Mouse (Mus musculus): ENCODE results near the gene Tbca. TPM values are rescaled to one million over a fixed set of nuclear protein-coding genes. Genes with fewer than 3 reads are reported as not detected.

The Tbca gene
- polyA plus RNA-seq, 1 experiment from 2014 or later, result 289 TPM

GRCm38 (mm10) chr13:94813770-94814169, 25.1 kb downstream of the Tbca start:
- DNase-seq (ENCODE audit: low spot score), result no peak
- Histone ChIP-seq H3K4me3 (no peak overlapping the region), H3K9me3 (no peaks in the 10 kb centered on the region), H3K27me3 (replicated peaks; ENCODE audit: low read depth, poor library complexity, severe bottlenecking) (no peaks in the 10 kb centered on the region), H3K4me1 (peaks cover 12% of the 10 kb centered on the region; the same call in 1 of the 2 replicates), H3K36me3 (replicated peaks) (peaks cover 5% of the 10 kb centered on the region), H3K27ac (replicated peaks) (no peak overlapping the region)
- 69% methylated on average over 3 of the region's 3 CpGs for WGBS

GRCm38 (mm10) chr13:94820516-94820915, 31.8 kb downstream of the Tbca start:
- 80% methylated on average over 3 of the region's 3 CpGs for WGBS
- DNase-seq (ENCODE audit: low spot score), result no peak
- no peaks in the 10 kb centered on the region for H3K9me3 ChIP-seq
- H3K27me3 ChIP-seq (replicated peaks; ENCODE audit: low read depth, poor library complexity, severe bottlenecking), result no peaks in the 10 kb centered on the region
- peaks cover 16% of the 10 kb centered on the region for H3K36me3 ChIP-seq (replicated peaks)
- H3K4me1 ChIP-seq, result no peaks in the 10 kb centered on the region
- H3K27ac ChIP-seq (replicated peaks), result no peak overlapping the region
- no peak overlapping the region for H3K4me3 ChIP-seq

GRCm38 (mm10) chr13:94820956-94821355, 32.2 kb downstream of the Tbca start:
- Histone ChIP-seq H3K27ac (replicated peaks) (no peak overlapping the region), H3K4me3 (no peak overlapping the region), H3K36me3 (replicated peaks) (peaks cover 17% of the 10 kb centered on the region), H3K9me3 (no peaks in the 10 kb centered on the region), H3K4me1 (no peaks in the 10 kb centered on the region), H3K27me3 (replicated peaks; ENCODE audit: low read depth, poor library complexity, severe bottlenecking) (no peaks in the 10 kb centered on the region)
- DNase-seq (ENCODE audit: low spot score), result no peak
- 81% methylated on average over 2 of the region's 2 CpGs for WGBS

- H3K4me3 ChIP-seq, result no peak overlapping the region
- peaks cover 13% of the 10 kb centered on the region for H3K4me1 ChIP-seq
- H3K27ac ChIP-seq (replicated peaks), result no peak overlapping the region
- H3K27me3 ChIP-seq (replicated peaks; ENCODE audit: low read depth, poor library complexity, severe bottlenecking), result no peaks in the 10 kb centered on the region
- H3K36me3 ChIP-seq (replicated peaks), result peaks cover 17% of the 10 kb centered on the region
- H3K9me3 ChIP-seq, result no peaks in the 10 kb centered on the region
- 95% methylated on average over 5 of the region's 5 CpGs for WGBS
- DNase-seq (ENCODE audit: low spot score), result no peak
Measured at GRCm38 (mm10) chr13:94826389-94826788, 37.7 kb downstream of the Tbca start.

- Histone ChIP-seq H3K4me1 (peaks cover 13% of the 10 kb centered on the region), H3K4me3 (no peak overlapping the region), H3K9me3 (no peaks in the 10 kb centered on the region), H3K27me3 (replicated peaks; ENCODE audit: low read depth, poor library complexity, severe bottlenecking) (no peaks in the 10 kb centered on the region), H3K27ac (replicated peaks) (no peak overlapping the region), H3K36me3 (replicated peaks) (peaks cover 21% of the 10 kb centered on the region)
- DNase-seq (ENCODE audit: low spot score), result no peak
- WGBS, result 88% methylated on average over 2 of the region's 2 CpGs
Measured at GRCm38 (mm10) chr13:94826986-94827385, 38.3 kb downstream of the Tbca start.

- 42% methylated on average over 2 of the region's 2 CpGs for WGBS
- Histone ChIP-seq H3K36me3 (replicated peaks) (peaks cover 29% of the 10 kb centered on the region), H3K27ac (replicated peaks) (no peak overlapping the region), H3K4me1 (peaks cover 13% of the 10 kb centered on the region), H3K27me3 (replicated peaks; ENCODE audit: low read depth, poor library complexity, severe bottlenecking) (no peaks in the 10 kb centered on the region), H3K4me3 (no peak overlapping the region), H3K9me3 (no peaks in the 10 kb centered on the region)
- no peak for DNase-seq (ENCODE audit: low spot score)
Measured at GRCm38 (mm10) chr13:94827847-94828246, 39.1 kb downstream of the Tbca start.

- H3K4me3 ChIP-seq, result no peak overlapping the region
- no peak overlapping the region for H3K27ac ChIP-seq (replicated peaks)
- peaks cover 71% of the 10 kb centered on the region for H3K36me3 ChIP-seq (replicated peaks)
- no peak for DNase-seq (ENCODE audit: low spot score)
- H3K4me1 ChIP-seq, result no peaks in the 10 kb centered on the region
- no peaks in the 10 kb centered on the region for H3K9me3 ChIP-seq
- H3K27me3 ChIP-seq (replicated peaks; ENCODE audit: low read depth, poor library complexity, severe bottlenecking), result no peaks in the 10 kb centered on the region
- WGBS, result 83% methylated on average over 5 of the region's 5 CpGs
Measured at GRCm38 (mm10) chr13:94838047-94838720, 49.5 kb downstream of the Tbca start.

- H3K9me3 ChIP-seq, result no peaks in the 10 kb centered on the region
- peaks cover 71% of the 10 kb centered on the region for H3K36me3 ChIP-seq (replicated peaks)
- no peak for DNase-seq (ENCODE audit: low spot score)
- WGBS, result 87% methylated on average over 8 of the region's 8 CpGs
- H3K4me3 ChIP-seq, result no peak overlapping the region
- H3K4me1 ChIP-seq, result no peaks in the 10 kb centered on the region
- H3K27ac ChIP-seq (replicated peaks), result no peak overlapping the region
- no peaks in the 10 kb centered on the region for H3K27me3 ChIP-seq (replicated peaks; ENCODE audit: low read depth, poor library complexity, severe bottlenecking)
Measured at GRCm38 (mm10) chr13:94838756-94839337, 50.1 kb downstream of the Tbca start.

GRCm38 (mm10) chr13:94843236-94843635, 54.5 kb downstream of the Tbca start:
- 55% methylated on average over 5 of the region's 5 CpGs for WGBS
- Histone ChIP-seq H3K9me3 (no peaks in the 10 kb centered on the region), H3K27me3 (replicated peaks; ENCODE audit: low read depth, poor library complexity, severe bottlenecking) (no peaks in the 10 kb centered on the region), H3K36me3 (replicated peaks) (peaks cover 46% of the 10 kb centered on the region), H3K4me1 (no peaks in the 10 kb centered on the region), H3K27ac (replicated peaks) (no peak overlapping the region), H3K4me3 (no peak overlapping the region)
- DNase-seq (ENCODE audit: low spot score), result no peak

GRCm38 (mm10) chr13:94847870-94848269, 59.2 kb downstream of the Tbca start:
- Histone ChIP-seq H3K4me1 (no peaks in the 10 kb centered on the region), H3K36me3 (replicated peaks) (peaks cover 16% of the 10 kb centered on the region), H3K27me3 (replicated peaks; ENCODE audit: low read depth, poor library complexity, severe bottlenecking) (no peaks in the 10 kb centered on the region), H3K27ac (replicated peaks) (no peak overlapping the region), H3K9me3 (no peaks in the 10 kb centered on the region), H3K4me3 (no peak overlapping the region)
- 73% methylated on average over 7 of the region's 7 CpGs for WGBS
- no peak for DNase-seq (ENCODE audit: low spot score)

GRCm38 (mm10) chr13:94849351-94849750, 60.6 kb downstream of the Tbca start:
- DNase-seq (ENCODE audit: low spot score), result no peak
- H3K27ac ChIP-seq (replicated peaks), result no peak overlapping the region
- peaks cover 7% of the 10 kb centered on the region for H3K27me3 ChIP-seq (replicated peaks; ENCODE audit: low read depth, poor library complexity, severe bottlenecking)
- no peak overlapping the region for H3K4me3 ChIP-seq
- no peaks in the 10 kb centered on the region for H3K9me3 ChIP-seq
- no peaks in the 10 kb centered on the region for H3K4me1 ChIP-seq
- H3K36me3 ChIP-seq (replicated peaks), result peaks cover 1% of the 10 kb centered on the region
- 79% methylated on average over 13 of the region's 13 CpGs for WGBS

- Histone ChIP-seq H3K4me3 (no peak overlapping the region), H3K4me1 (no peaks in the 10 kb centered on the region), H3K27me3 (replicated peaks; ENCODE audit: low read depth, poor library complexity, severe bottlenecking) (peaks cover 72% of the 10 kb centered on the region), H3K27ac (replicated peaks) (no peak overlapping the region), H3K9me3 (no peaks in the 10 kb centered on the region), H3K36me3 (replicated peaks) (no peaks in the 10 kb centered on the region)
- WGBS, result 69% methylated on average over 8 of the region's 8 CpGs
- no peak for DNase-seq (ENCODE audit: low spot score)
Measured at GRCm38 (mm10) chr13:94858016-94858575, 69.4 kb downstream of the Tbca start.

GRCm38 (mm10) chr13:94859256-94859655, 70.5 kb downstream of the Tbca start:
- Histone ChIP-seq H3K4me1 (no peaks in the 10 kb centered on the region), H3K27ac (replicated peaks) (no peak overlapping the region), H3K4me3 (no peak overlapping the region), H3K36me3 (replicated peaks) (no peaks in the 10 kb centered on the region), H3K9me3 (no peaks in the 10 kb centered on the region), H3K27me3 (replicated peaks; ENCODE audit: low read depth, poor library complexity, severe bottlenecking) (peaks cover 78% of the 10 kb centered on the region)
- WGBS, result 84% methylated on average over 8 of the region's 8 CpGs
- no peak for DNase-seq (ENCODE audit: low spot score)
